Mouse (Mus musculus) Patski (cell line): ENCODE results near the gene Far2. TPM values are rescaled to one million over a fixed set of nuclear protein-coding genes. Genes with fewer than 3 reads are reported as not detected.
A peak's percentile ranks its signal among the peaks of the same experiment; 100 is the strongest.

Source experiments
- ATAC-seq: fragments of 100-300 bp; one replicate; pipeline ENCODE4 v1.8.0; 2021
- CTCF ChIA-PET: fragments of 350-600 bp; sonication (Branson Sonifier 250); formaldehyde crosslinking; loops from one replicate; lab custom pipeline; 2022; ENCODE audit warnings: inconsistent platforms; lab: Charles Lee
- POLR2A ChIA-PET: fragments of 350-600 bp; sonication (Branson Sonifier 250); formaldehyde crosslinking; loops from one replicate; lab custom pipeline; 2022; ENCODE audit warnings: antibody characterized with exemption, inconsistent platforms; lab: Charles Lee
- DNase-seq: peaks from one replicate; pipeline ENCODE4 v3.0.0-alpha.2; 2011; ENCODE audit warnings: low read depth, low spot score
- H3K27me3 ChIP-seq: fragments of 371-371 bp; one replicate; pipeline ENCODE4 v1.5.1; 2021
- CTCF ChIP-seq: fragments of 100-300 bp; IDR thresholded peaks from one replicate; pipeline ENCODE4 v1.5.1; 2021
- in situ Hi-C: fragments of 300-500 bp; cut with MboI; formaldehyde crosslinking; loops from 3 replicates; pipeline ENCODE4 v1.11.1; 2018; ENCODE audit warnings: low pct_unique_long_range_greater_than_20kb, mixed read lengths
- polyA plus RNA-seq: library from polyadenylated mRNA; unstranded; gene quantifications from one replicate; pipeline ENCODE4 v1.2.3, GENCODE M21; 2021

The Far2 gene
- polyA plus RNA-seq, 1 experiment from 2014 or later: 1.2 TPM

DNA sequence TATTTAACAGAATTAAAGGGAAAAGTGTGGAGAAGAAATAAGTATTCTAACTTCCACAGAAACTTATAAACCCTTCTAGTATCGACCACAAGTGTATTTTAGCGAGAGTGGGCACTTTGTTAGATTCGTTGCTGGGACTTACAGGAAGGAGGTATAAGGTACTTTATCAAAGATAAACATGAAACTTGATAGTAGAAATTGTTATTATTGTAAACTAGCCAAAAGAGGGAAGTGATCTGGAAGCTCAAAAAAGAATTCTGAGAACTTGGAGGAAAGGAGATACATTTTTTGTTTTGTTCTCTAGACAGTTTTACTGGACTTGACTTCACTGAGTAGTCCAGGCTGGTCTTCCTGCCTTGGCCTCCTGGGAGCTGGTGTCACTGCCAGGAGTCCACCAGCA is 125.8 kb downstream of the Far2 start:
- ChIA-PET CTCF (interaction anchor here (0.9 to 1.6 kb wide), 4 partner anchors 10 to 28 kb away, joined by 3 to 5 read pairs (median 3); no protein-coding TSS in a partner anchor), POLR2A (no interaction called here)
- TF ChIP-seq CTCF: no peak
- DNase-seq: no peak
- no peak for ATAC-seq
- no peaks in the 10 kb centered on the region for H3K27me3 ChIP-seq
- in situ Hi-C loops: no loop called here

DNA sequence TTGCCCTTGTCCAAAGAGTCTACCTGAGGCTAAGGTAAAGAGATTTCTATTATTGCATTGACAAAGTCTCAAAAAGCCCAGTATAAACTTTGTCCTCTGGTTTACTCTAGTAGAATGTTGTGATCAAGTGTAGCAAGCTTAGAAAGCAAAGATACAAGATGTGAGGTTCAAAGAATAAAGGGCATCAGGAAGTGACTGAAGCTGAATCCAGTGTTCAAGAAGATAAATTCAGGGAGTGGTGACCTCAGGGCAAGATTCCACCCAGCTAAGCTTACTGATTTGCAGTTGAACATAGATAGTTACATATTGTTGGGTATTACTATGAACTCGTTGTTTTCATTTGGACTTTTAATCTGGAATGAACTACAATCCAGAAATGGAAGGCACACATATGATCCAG is 138.6 kb downstream of the Far2 start:
- no peak for TF ChIP-seq CTCF
- ChIA-PET CTCF (interaction anchor here (1.3 kb wide), 1 partner anchor 13 kb away, joined by 3 read pairs; no protein-coding TSS in a partner anchor), POLR2A (interaction anchor here (0.6 kb wide), 1 partner anchor 33 kb away, joined by 3 read pairs; no protein-coding TSS in a partner anchor)
- no peak for ATAC-seq
- in situ Hi-C loops: no loop called here
- H3K27me3 ChIP-seq: no peaks in the 10 kb centered on the region
- no peak for DNase-seq

DNA sequence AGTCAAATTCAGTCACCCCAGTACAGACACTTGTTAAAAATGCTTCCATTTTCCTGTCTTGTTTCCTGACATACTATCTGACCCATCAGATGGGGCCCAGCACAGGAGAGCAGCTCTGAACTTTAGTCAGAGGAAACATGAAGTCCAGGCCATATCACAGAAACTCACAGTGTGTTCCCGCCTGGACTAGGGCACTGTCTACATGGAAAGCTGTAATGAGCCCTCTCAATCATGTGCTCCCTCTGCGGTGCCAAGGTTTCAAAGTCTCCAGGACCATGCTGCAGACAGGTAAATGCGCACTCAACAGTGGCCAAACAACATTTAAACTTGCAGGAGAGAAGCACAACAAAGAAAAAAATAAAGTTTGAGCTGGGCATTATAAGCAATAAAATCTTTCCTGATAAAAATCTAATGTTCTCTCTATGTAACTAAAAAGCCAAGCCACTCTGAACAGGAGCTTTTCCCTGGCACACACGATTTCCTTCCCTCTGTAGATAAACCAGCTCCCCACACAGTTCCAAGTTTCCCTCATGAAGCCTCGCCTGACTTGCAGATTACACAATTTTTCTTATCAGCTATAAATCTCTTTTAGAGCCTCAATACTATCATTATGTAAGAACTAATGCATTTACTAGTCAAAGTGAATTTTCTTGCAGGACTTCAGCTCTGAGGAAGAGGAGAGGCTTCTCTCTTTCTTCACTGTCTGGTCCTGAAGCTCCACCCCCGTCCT is 147.1 kb downstream of the Far2 start:
- ATAC-seq: no peak
- in situ Hi-C loops: no loop called here
- no peak for TF ChIP-seq CTCF
- CTCF ChIA-PET: interaction anchor here (1.0 to 1.3 kb wide), 3 partner anchors 11 to 19 kb away, joined by 3 to 5 read pairs (median 4); no protein-coding TSS in a partner anchor
- POLR2A ChIA-PET: no interaction called here
- DNase-seq: no peak
- no peaks in the 10 kb centered on the region for H3K27me3 ChIP-seq

DNA sequence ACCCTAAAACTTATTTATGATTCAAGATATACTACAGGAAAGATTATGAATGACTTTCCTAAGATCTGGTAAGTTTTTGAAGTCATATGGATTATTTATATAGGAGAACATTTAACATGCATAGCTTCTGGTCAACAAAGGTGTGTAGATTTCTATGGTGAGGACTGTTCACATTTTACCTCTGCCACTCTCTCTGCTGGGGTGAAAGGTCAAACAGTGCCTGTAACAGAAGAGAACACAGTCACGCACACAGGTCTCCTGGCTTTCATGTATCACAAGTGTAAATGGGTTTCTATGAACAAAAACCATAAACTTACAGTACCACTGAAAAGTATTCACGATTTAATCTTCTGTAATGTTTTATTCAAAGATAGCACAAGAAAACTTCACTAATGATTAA is 152.1 kb downstream of the Far2 start:
- no peak for DNase-seq
- ATAC-seq: no peak
- POLR2A ChIA-PET: no interaction called here
- no peak for TF ChIP-seq CTCF
- in situ Hi-C loops: no loop called here
- CTCF ChIA-PET: interaction anchor here (0.9 kb wide), 1 partner anchor 8 kb away, joined by 3 read pairs; no protein-coding TSS in a partner anchor
- no peaks in the 10 kb centered on the region for H3K27me3 ChIP-seq

DNA sequence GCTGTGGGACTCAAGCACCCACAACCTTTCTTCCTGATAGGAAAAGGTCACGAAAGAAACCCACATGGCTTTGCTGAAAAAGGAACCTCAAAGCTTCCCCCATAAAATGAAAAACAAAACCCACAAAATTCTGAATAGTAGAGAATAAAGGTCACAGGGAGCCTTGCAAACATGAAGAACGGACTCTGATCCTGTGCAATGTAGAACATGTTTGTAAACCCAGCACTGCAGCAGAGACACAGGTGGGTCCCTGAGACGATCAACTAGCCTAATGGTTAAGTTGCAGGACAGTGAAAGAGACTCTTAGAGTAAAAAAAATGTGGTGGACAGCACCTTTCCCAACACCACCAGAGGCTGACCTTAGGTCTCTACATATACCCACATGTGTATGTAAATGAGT is 152.7 kb downstream of the Far2 start:
- ChIA-PET CTCF (no interaction called here), POLR2A (no interaction called here)
- H3K27me3 ChIP-seq: no peaks in the 10 kb centered on the region
- TF ChIP-seq CTCF: no peak
- DNase-seq: no peak
- in situ Hi-C loops: no loop called here
- no peak for ATAC-seq

DNA sequence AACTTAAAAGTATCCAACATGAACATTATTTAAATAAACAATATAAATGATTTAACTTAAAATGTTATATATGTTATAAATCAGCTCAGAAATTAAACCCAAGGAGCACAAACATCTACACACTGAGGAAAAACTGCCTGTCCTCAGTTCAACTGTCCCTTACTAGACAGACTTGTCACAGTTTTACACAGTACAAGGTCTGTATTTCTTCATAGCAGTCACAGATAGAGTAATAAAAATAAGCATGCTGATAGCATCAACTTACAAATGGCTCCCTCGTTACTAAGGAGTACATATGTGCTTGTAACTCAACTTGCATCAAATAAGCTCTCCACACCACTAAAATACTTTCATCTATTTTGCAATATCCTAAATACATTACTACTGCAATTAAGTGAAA is 158.1 kb downstream of the Far2 start:
- no peaks in the 10 kb centered on the region for H3K27me3 ChIP-seq
- no peak for TF ChIP-seq CTCF
- DNase-seq (no peak), ATAC-seq (no peak)
- in situ Hi-C loops: no loop called here
- ChIA-PET CTCF (interaction anchor here (1.2 kb wide), 1 partner anchor 11 kb away, joined by 3 read pairs; no protein-coding TSS in a partner anchor), POLR2A (no interaction called here)

DNA sequence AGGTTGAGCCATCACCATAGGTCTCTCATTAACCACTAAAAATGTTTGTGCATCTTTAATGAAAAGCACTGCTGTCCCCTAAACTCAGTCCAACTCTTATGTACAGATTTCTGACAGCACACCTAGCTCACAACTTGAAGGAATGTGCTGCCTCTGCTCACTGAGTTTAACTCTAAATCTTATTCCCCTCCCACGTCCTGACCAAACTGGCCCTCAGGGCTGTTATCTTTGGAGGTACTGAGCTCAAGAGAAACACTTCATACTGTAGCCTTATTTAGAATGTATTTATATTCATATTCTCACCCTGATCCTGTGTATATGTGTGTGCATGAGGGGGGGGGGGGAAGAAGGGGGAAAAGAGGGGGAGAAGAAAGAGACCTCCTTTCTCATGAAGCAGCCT is 160.5 kb downstream of the Far2 start:
- CTCF ChIA-PET: interaction anchor here (1.3 kb wide), 1 partner anchor 9 kb away, joined by 3 read pairs; no protein-coding TSS in a partner anchor
- H3K27me3 ChIP-seq: no peaks in the 10 kb centered on the region
- in situ Hi-C loops: no loop called here
- DNase-seq (no peak), ATAC-seq (no peak)
- no peak for TF ChIP-seq CTCF
- POLR2A ChIA-PET: no interaction called here

DNA sequence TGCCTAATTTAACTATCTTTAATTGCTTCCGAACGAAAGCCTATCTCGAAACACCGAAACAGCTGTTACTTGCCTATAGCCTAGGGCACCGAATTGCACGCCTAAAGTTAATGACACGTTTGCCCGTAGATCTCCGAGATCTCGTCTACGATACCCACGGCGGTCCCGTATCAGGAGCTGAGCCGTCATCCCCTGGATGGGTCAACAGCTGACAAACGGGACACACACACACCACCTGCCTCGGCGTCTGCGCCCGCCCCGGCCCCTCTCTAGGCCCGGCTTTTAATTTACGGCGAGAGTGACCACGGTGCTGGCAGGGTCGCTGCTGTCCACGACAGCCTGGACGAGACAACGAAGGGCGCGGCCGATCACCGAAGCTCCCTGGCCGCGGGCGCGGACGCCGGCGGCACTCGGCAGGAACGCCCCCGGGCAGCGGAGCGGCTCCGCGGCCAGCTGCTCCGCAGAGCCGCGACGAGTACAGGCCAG is 164.4 kb downstream of the Far2 start:
- CTCF ChIA-PET: interaction anchor here (0.9 kb wide), 1 partner anchor 9 kb away, joined by 3 read pairs; no protein-coding TSS in a partner anchor
- no peaks in the 10 kb centered on the region for H3K27me3 ChIP-seq
- POLR2A ChIA-PET: no interaction called here
- ATAC-seq (peak; percentile 49), DNase-seq (no peak)
- TF ChIP-seq CTCF: no peak
- in situ Hi-C loops: loop anchor here (10.0 kb wide), 2 partner anchors 703 to 873 kb away; no protein-coding TSS in a partner anchor

GRCm38 (mm10) chr6:148211897-148212680 is 165.0 kb downstream of the Far2 start, which contains the start of gene Ergic2:
Gene Ergic2, minus strand, starts transcription at chr6:148212374.
- POLR2A ChIA-PET: no interaction called here
- H3K27me3 ChIP-seq: no peaks in the 10 kb centered on the region
- ATAC-seq (peak; percentile 98), DNase-seq (peak; percentile 99)
- CTCF ChIA-PET: interaction anchor here (0.9 to 2.9 kb wide), 2 partner anchors 9 to 12 kb away, joined by 3 to 17 read pairs; no protein-coding TSS in a partner anchor
- TF ChIP-seq CTCF: no peak
- in situ Hi-C loops: loop anchor here (10.0 kb wide), 2 partner anchors 703 to 873 kb away; no protein-coding TSS in a partner anchor

DNA sequence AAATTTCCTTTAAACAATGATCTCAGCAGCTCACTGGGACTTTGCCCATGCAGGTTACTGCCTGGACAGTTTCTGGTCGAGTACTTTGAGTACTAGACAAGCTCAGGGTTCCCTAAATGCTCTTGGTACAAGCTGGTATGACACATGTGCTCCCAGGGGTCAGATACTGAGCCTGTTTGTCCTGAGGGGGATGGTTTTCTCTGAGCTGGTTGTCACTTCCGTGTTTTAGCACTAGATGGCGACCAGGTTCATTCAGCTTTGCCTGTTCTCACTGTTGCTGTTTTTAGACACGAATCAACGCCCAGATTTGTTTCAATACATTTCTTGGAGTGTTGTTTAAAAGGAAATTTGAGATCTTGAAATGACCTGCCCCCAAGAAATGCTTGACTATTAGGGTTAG is 167.7 kb downstream of the Far2 start:
- no peak for DNase-seq
- in situ Hi-C loops: loop anchor here (10.0 kb wide), 2 partner anchors 700 to 870 kb away; no protein-coding TSS in a partner anchor
- POLR2A ChIA-PET: no interaction called here
- CTCF ChIA-PET: interaction anchor here (0.7 to 2.9 kb wide), 14 partner anchors 9 to 697 kb away, joined by 3 to 17 read pairs (median 4); no protein-coding TSS in a partner anchor
- no peaks in the 10 kb centered on the region for H3K27me3 ChIP-seq
- no peak for ATAC-seq
- peak; percentile 87 for TF ChIP-seq CTCF
